Mouse (Mus musculus) MEL (cell line): ENCODE measurements around the gene Pdik1l. TPM values are rescaled to one million over a fixed set of nuclear protein-coding genes. Genes with fewer than 3 reads are reported as not detected.

Source experiments
- DNase-seq: peaks from one replicate; pipeline ENCODE4 v3.0.0; 2011; ENCODE audit warnings: low read depth, low spot score
- H3K27ac ChIP-seq: 2 replicates; pipeline ENCODE4 v1.5.1; 2012; ENCODE audit warnings: low read depth, mild to moderate bottlenecking, control low read depth, low read length, moderate library complexity; ENCODE audit not compliant: control insufficient read depth
- H3K27me3 ChIP-seq, 2 experiments: fragments of 150-350 bp in 1 of 2; sonication (generic) in 1 of 2; 2 replicates each; pipeline ENCODE4 v1.6.1; 2012; ENCODE audit warnings: low read length in 2 of 2, mild to moderate bottlenecking in 2 of 2, improper control_type of control experiment in 1 of 2, moderate library complexity in 1 of 2; ENCODE audit not compliant: insufficient read depth in 2 of 2, control insufficient read depth in 1 of 2
- H3K36me3 ChIP-seq, 2 experiments: 2 replicates each; pipeline ENCODE4 v1.6.1; 2012 to 2014; ENCODE audit warnings: low read length in 2 of 2, improper control_type of control experiment in 1 of 2, inconsistent platforms in 1 of 2, mild to moderate bottlenecking in 1 of 2; ENCODE audit not compliant: insufficient read depth in 2 of 2, control insufficient read depth in 1 of 2
- H3K4me1 ChIP-seq, 2 experiments: fragments of 150-350 bp in 1 of 2; sonication (generic) in 1 of 2; 2 replicates each; pipeline ENCODE4 v1.6.1; 2012; ENCODE audit warnings: low read length in 2 of 2, improper control_type of control experiment in 1 of 2, mild to moderate bottlenecking in 1 of 2; ENCODE audit not compliant: insufficient read depth in 2 of 2, control insufficient read depth in 1 of 2
- H3K4me3 ChIP-seq, 2 experiments: fragments of 150-350 bp in 1 of 2; sonication (generic) in 1 of 2; 2 replicates each; pipeline ENCODE4 v1.5.1; 2012; ENCODE audit warnings: low read depth in 2 of 2, low read length in 2 of 2, mild to moderate bottlenecking in 2 of 2, moderate library complexity in 2 of 2, control low read depth in 1 of 2, improper control_type of control experiment in 1 of 2; ENCODE audit not compliant: control insufficient read depth in 1 of 2, insufficient read depth in 1 of 2
- H3K79me2 ChIP-seq: 2 replicates; pipeline ENCODE4 v1.6.1; 2012; ENCODE audit warnings: mild to moderate bottlenecking, low read length, moderate library complexity; ENCODE audit not compliant: control insufficient read depth, poor library complexity, insufficient read depth
- H3K9ac ChIP-seq: 2 replicates; pipeline ENCODE4 v1.6.1; 2012; ENCODE audit warnings: low read depth, mild to moderate bottlenecking, control low read depth, low read length, moderate library complexity; ENCODE audit not compliant: control insufficient read depth, poor library complexity, severe bottlenecking
- H3K9me3 ChIP-seq: fragments of 150-350 bp; sonication (generic); replicated peaks from 2 replicates; pipeline ENCODE4 v1.6.1; 2012; ENCODE audit warnings: mild to moderate bottlenecking, low read length, improper control_type of control experiment, moderate library complexity; ENCODE audit not compliant: insufficient read depth
- CHD1 ChIP-seq: IDR thresholded peaks from 2 replicates; pipeline ENCODE4 v1.6.1; 2012; ENCODE audit warnings: low read depth, mild to moderate bottlenecking, inconsistent platforms, low read length, improper control_type of control experiment
- CTCF ChIP-seq, 3 experiments: IDR thresholded peaks in 2 of 3; conservative IDR thresholded peaks in 1 of 3; 2 replicates each; pipeline ENCODE4 v1.5.1; 2011 to 2012; ENCODE audit warnings: low read length in 3 of 3, low read depth in 2 of 3, mild to moderate bottlenecking in 2 of 3, improper control_type of control experiment in 1 of 3, inconsistent platforms in 1 of 3, mixed read lengths in 1 of 3, moderate library complexity in 1 of 3; ENCODE audit not compliant: control insufficient read depth in 1 of 3, insufficient read depth in 1 of 3, poor library complexity in 1 of 3, severe bottlenecking in 1 of 3
- E2F4 ChIP-seq: IDR thresholded peaks from 2 replicates; pipeline ENCODE4 v1.6.1; 2011; ENCODE audit warnings: low read depth, low read length, improper control_type of control experiment, borderline replicate concordance
- ELF1 ChIP-seq: IDR thresholded peaks from 2 replicates; pipeline ENCODE4 v1.6.1; 2014; ENCODE audit warnings: low read depth, mild to moderate bottlenecking, inconsistent platforms, low read length, improper control_type of control experiment, moderate library complexity
- EP300 ChIP-seq, 2 experiments: IDR thresholded peaks; 2 replicates each; pipeline ENCODE4 v1.6.1; 2011; ENCODE audit warnings: improper control_type of control experiment in 2 of 2, low read length in 2 of 2, low read depth in 1 of 2, mild to moderate bottlenecking in 1 of 2
- ETS1 ChIP-seq: IDR thresholded peaks from 2 replicates; pipeline ENCODE4 v1.6.1; 2012; ENCODE audit warnings: low read depth, mild to moderate bottlenecking, inconsistent platforms, low read length, improper control_type of control experiment, moderate library complexity
- GABPA ChIP-seq: IDR thresholded peaks from 2 replicates; pipeline ENCODE4 v1.6.1; 2012; ENCODE audit warnings: low read depth, mild to moderate bottlenecking, inconsistent platforms, low read length, improper control_type of control experiment, moderate library complexity
- GATA1 ChIP-seq: IDR thresholded peaks from 2 replicates; pipeline ENCODE4 v1.6.1; 2011; ENCODE audit warnings: low read depth, low read length, improper control_type of control experiment
- HCFC1 ChIP-seq: IDR thresholded peaks from 2 replicates; pipeline ENCODE4 v1.6.1; 2012; ENCODE audit warnings: low read depth, mild to moderate bottlenecking, inconsistent platforms, low read length, improper control_type of control experiment, moderate library complexity
- JUND ChIP-seq: IDR thresholded peaks from 2 replicates; pipeline ENCODE4 v1.6.1; 2011; ENCODE audit warnings: low read depth, mild to moderate bottlenecking, improper control_type of control experiment, low read length
- KAT2A ChIP-seq: conservative IDR thresholded peaks from 2 replicates; pipeline ENCODE4 v1.6.1; 2012; ENCODE audit warnings: low read depth, low read length, improper control_type of control experiment, inconsistent platforms
- MAFK ChIP-seq: IDR thresholded peaks from 2 replicates; pipeline ENCODE4 v1.6.1; 2011; ENCODE audit warnings: low read depth, mild to moderate bottlenecking, low read length, improper control_type of control experiment, borderline replicate concordance
- MAX ChIP-seq: IDR thresholded peaks from 2 replicates; pipeline ENCODE4 v1.6.1; 2011; ENCODE audit warnings: low read length, improper control_type of control experiment
- MAZ ChIP-seq: IDR thresholded peaks from 2 replicates; pipeline ENCODE4 v1.6.1; 2012; ENCODE audit warnings: low read depth, mild to moderate bottlenecking, inconsistent platforms, low read length, improper control_type of control experiment
- MEF2A ChIP-seq: IDR thresholded peaks from 2 replicates; pipeline ENCODE4 v1.6.1; 2014; ENCODE audit warnings: low read depth, mild to moderate bottlenecking, inconsistent platforms, low read length, improper control_type of control experiment; ENCODE audit not compliant: poor library complexity, insufficient replicate concordance, severe bottlenecking; ENCODE audit errors: extremely low read depth
- MYB ChIP-seq: IDR thresholded peaks from 2 replicates; pipeline ENCODE4 v1.6.1; 2011; ENCODE audit warnings: mild to moderate bottlenecking, low read depth, low read length, improper control_type of control experiment
- MYC ChIP-seq: IDR thresholded peaks from 2 replicates; pipeline ENCODE4 v1.6.1; 2011; ENCODE audit warnings: low read depth, mild to moderate bottlenecking, low read length, improper control_type of control experiment, moderate library complexity
- NELFE ChIP-seq: IDR thresholded peaks from 2 replicates; pipeline ENCODE4 v1.6.1; 2011; ENCODE audit warnings: low read depth, low read length, improper control_type of control experiment
- NRF1 ChIP-seq: IDR thresholded peaks from 2 replicates; pipeline ENCODE4 v1.6.1; 2014; ENCODE audit warnings: low read depth, mild to moderate bottlenecking, inconsistent platforms, low read length, improper control_type of control experiment, moderate library complexity; ENCODE audit not compliant: poor library complexity, insufficient read depth, severe bottlenecking
- POLR2A ChIP-seq, 2 experiments: IDR thresholded peaks; 2 replicates each; pipeline ENCODE4 v1.6.1; 2011 to 2012; ENCODE audit warnings: low read length in 2 of 2, mild to moderate bottlenecking in 2 of 2, control low read depth in 1 of 2, improper control_type of control experiment in 1 of 2, low read depth in 1 of 2, moderate library complexity in 1 of 2; ENCODE audit not compliant: control insufficient read depth in 1 of 2, insufficient read depth in 1 of 2, poor library complexity in 1 of 2
- POLR2AphosphoS2 ChIP-seq: IDR thresholded peaks from 2 replicates; pipeline ENCODE4 v1.6.1; 2011; ENCODE audit warnings: low read length, improper control_type of control experiment
- POLR2AphosphoS5 ChIP-seq: IDR thresholded peaks from 2 replicates; pipeline ENCODE4 v1.6.1; 2012; ENCODE audit warnings: low read depth, borderline replicate concordance, mild to moderate bottlenecking, inconsistent platforms, low read length, moderate library complexity, mixed read lengths
- RAD21 ChIP-seq: IDR thresholded peaks from 2 replicates; pipeline ENCODE4 v1.6.1; 2011; ENCODE audit warnings: mild to moderate bottlenecking, low read depth, low read length, improper control_type of control experiment
- RCOR1 ChIP-seq: IDR thresholded peaks from 2 replicates; pipeline ENCODE4 v1.6.1; 2012; ENCODE audit warnings: low read depth, mild to moderate bottlenecking, inconsistent platforms, low read length, improper control_type of control experiment
- SIN3A ChIP-seq: IDR thresholded peaks from 2 replicates; pipeline ENCODE4 v1.6.1; 2012; ENCODE audit warnings: low read length, improper control_type of control experiment, inconsistent platforms
- SMC3 ChIP-seq: IDR thresholded peaks from 2 replicates; pipeline ENCODE4 v1.6.1; 2011; ENCODE audit warnings: low read depth, low read length, improper control_type of control experiment
- TAL1 ChIP-seq: IDR thresholded peaks from 2 replicates; pipeline ENCODE4 v1.6.1; 2012; ENCODE audit warnings: mild to moderate bottlenecking, inconsistent platforms, low read length, moderate library complexity, mixed read lengths
- TBP ChIP-seq: IDR thresholded peaks from 2 replicates; pipeline ENCODE4 v1.8.0; 2011; ENCODE audit warnings: low read depth, low read length, improper control_type of control experiment
- TCF12 ChIP-seq: IDR thresholded peaks from 2 replicates; pipeline ENCODE4 v1.6.1; 2014; ENCODE audit warnings: low read depth, mild to moderate bottlenecking, inconsistent platforms, low read length, improper control_type of control experiment, moderate library complexity
- UBTF ChIP-seq: IDR thresholded peaks from 2 replicates; pipeline ENCODE4 v1.6.1; 2012; ENCODE audit warnings: low read depth, mild to moderate bottlenecking, inconsistent platforms, low read length, improper control_type of control experiment, moderate library complexity, borderline replicate concordance; ENCODE audit not compliant: insufficient read depth
- USF1 ChIP-seq: IDR thresholded peaks from 2 replicates; pipeline ENCODE4 v1.6.1; 2014; ENCODE audit warnings: low read depth, mild to moderate bottlenecking, inconsistent platforms, low read length, improper control_type of control experiment, moderate library complexity
- USF2 ChIP-seq, 2 experiments: IDR thresholded peaks; 2 replicates each; pipeline ENCODE4 v1.6.1; 2011 to 2012; ENCODE audit warnings: improper control_type of control experiment in 2 of 2, low read length in 2 of 2, borderline replicate concordance in 1 of 2, inconsistent platforms in 1 of 2, low read depth in 1 of 2, mild to moderate bottlenecking in 1 of 2; ENCODE audit not compliant: insufficient read depth in 1 of 2
- ZC3H11A ChIP-seq: IDR thresholded peaks from 2 replicates; pipeline ENCODE4 v1.6.1; 2012; ENCODE audit warnings: low read depth, mild to moderate bottlenecking, inconsistent platforms, low read length, improper control_type of control experiment
- ZKSCAN1 ChIP-seq: IDR thresholded peaks from 2 replicates; pipeline ENCODE4 v1.6.1; 2012; ENCODE audit warnings: low read depth, mild to moderate bottlenecking, inconsistent platforms, low read length, improper control_type of control experiment, moderate library complexity
- ZNF384 ChIP-seq: IDR thresholded peaks from 2 replicates; pipeline ENCODE4 v1.6.1; 2012; ENCODE audit warnings: low read depth, mild to moderate bottlenecking, inconsistent platforms, low read length, improper control_type of control experiment
- polyA plus RNA-seq, 2 experiments: library from polyadenylated mRNA; stranded (reverse) in 1 of 2; unstranded in 1 of 2; fragments of >175 nt in 1 of 2; fragments of >200 nt in 1 of 2; gene quantifications; 2 replicates each; pipeline versions ENCODE4 v1.2.1 to v1.2.4; 2012; ENCODE audit warnings: low replicate concordance in 2 of 2, low read depth in 1 of 2; ENCODE audit not compliant: insufficient read length in 2 of 2, insufficient read depth in 1 of 2, missing spikeins in 1 of 2
- total RNA-seq: library from RNA; depleted of rRNA; stranded (reverse); fragments of 300-350 nt; gene quantifications from 2 replicates; pipeline ENCODE4 v1.2.3, GENCODE M21; 2012

The Pdik1l gene
- total and polyA plus RNA-seq, 3 experiments, result 11.7 to 32.1 (median 13.0) TPM

DNA sequence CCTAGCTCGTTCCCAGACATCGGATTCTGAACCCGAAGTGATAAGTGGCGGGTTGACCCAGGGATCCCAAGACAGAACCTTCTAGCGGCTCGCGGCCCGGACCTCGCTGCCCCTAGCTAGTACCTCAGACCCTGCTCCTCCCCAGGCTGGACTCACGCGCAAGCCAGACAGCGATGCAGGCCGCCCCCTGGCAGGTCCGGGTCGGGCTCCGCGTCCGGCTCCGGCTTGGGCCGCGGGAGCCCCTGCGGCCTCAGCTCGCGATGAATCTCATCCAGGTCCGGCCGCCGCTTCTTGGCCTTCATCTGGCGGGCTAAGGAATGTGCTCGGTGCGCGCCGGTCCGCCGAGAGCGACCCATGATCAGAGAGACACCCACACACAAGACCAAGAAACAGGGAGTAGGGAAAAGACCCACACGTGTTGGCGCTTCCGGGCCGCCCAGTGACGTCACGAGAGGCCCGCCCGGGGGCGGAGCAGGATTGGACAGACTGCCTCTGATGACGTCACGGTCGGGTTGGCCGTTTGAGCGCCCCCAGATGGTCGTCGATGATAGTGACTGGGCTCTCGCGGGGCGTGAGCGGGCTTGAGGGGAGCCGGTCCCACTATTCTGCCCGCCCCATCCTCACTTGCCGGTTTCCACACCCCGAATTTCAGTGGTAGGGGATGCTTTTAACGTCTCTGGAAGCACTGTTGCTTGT, 42.4 kb downstream of the Pdik1l start, which contains the start of gene Zfp593:
TSS of gene Zfp593 (minus strand) at position 445 of the 696 bp plus-strand sequence.
- Histone ChIP-seq H3K79me2 (peaks cover 10% of the 10 kb centered on the region), H3K4me3 (peak within 1 kb of the TSS; percentile 74 to 99), H3K9me3 (no peaks in the 10 kb centered on the region), H3K27me3 (no peaks in the 10 kb centered on the region), H3K27ac (peak within 1 kb of the TSS; percentile 40; the same call in 1 of the 2 replicates), H3K36me3 (peaks cover 0 to 3% of the 10 kb centered on the region in 2 experiments; a peak in 2 of 4 replicates), H3K9ac (peak within 1 kb of the TSS; percentile 97), H3K4me1 (peaks cover 2 to 17% of the 10 kb centered on the region in 2 experiments; a peak in 3 of 4 replicates)
- peak; percentile 94 for DNase-seq
- TF ChIP-seq RCOR1 (no peak), ZC3H11A (no peak), NRF1 (no peak), CHD1 (no peak), UBTF (no peak), MAZ (peak; percentile 71; the same call in 1 of the 2 replicates), MAX (peak; percentile 92), SIN3A (peak; percentile 98), NELFE (peak; percentile 85), MYC (peak; percentile 93), GATA1 (0 out of 2 replicates have a peak, but pooled peaks have one; percentile 8), E2F4 (no peak), RAD21 (no peak), TBP (peak; percentile 65), GABPA (0 out of 2 replicates have a peak, but pooled peaks have one; percentile 46), ZKSCAN1 (no peak), ETS1 (peak; percentile 66; the same call in 1 of the 2 replicates), HCFC1 (peak; percentile 84), ZNF384 (no peak), USF2 (IDR thresholded peaks at IDR 0.05; ENCODE audit: borderline replicate concordance in 1 of 2, insufficient read depth in 1 of 2, low read depth in 1 of 2, low read length in 2 of 2) (no peak), MYB (no peak; the same call in 1 of the 2 replicates), EP300 (IDR thresholded peaks at IDR 0.05; ENCODE audit: low read depth in 1 of 2, low read length in 2 of 2) (peak in 1 of 2 experiments; percentile 42; a peak in 1 of 4 replicates), TAL1 (peak; percentile 57), SMC3 (peak; percentile 24; the same call in 1 of the 2 replicates), KAT2A (peak; percentile 50; the same call in 1 of the 2 replicates), POLR2A (IDR thresholded peaks at IDR 0.05; ENCODE audit: control insufficient read depth in 1 of 2, insufficient read depth in 1 of 2, low read depth in 1 of 2, low read length in 2 of 2, poor library complexity in 1 of 2) (peak; percentile 57 to 85; a peak in 3 of 4 replicates), POLR2AphosphoS5 (no peak), ELF1 (peak; percentile 95), CTCF (IDR thresholded peaks at IDR 0.05 in 2 of 3, conservative IDR thresholded peaks at IDR 0.05 in 1 of 3; ENCODE audit: control insufficient read depth in 1 of 3, insufficient read depth in 1 of 3, low read depth in 2 of 3, low read length in 3 of 3, poor library complexity in 1 of 3, severe bottlenecking in 1 of 3) (peak; percentile 35 to 76 (median 72); a peak in 5 of 6 replicates), USF1 (peak; percentile 60), MEF2A (no peak), POLR2AphosphoS2 (peak; percentile 82; the same call in 1 of the 2 replicates), TCF12 (peak; percentile 55; the same call in 1 of the 2 replicates), MAFK (no peak), JUND (no peak)
